Mouse (Mus musculus) embryonic fibroblast, embryonic 13.5 days (primary cell): Measurements from ENCODE around the gene Abhd17b.

Source experiments
- CTCF ChIP-seq: IDR thresholded peaks from 2 replicates; pipeline ENCODE4 v1.5.1; 2011; ENCODE audit warnings: mild to moderate bottlenecking, control low read depth, low read length, moderate library complexity, borderline replicate concordance; ENCODE audit not compliant: insufficient read depth
- POLR2A ChIP-seq: IDR thresholded peaks from 2 replicates; pipeline ENCODE4 v1.6.1; 2011; ENCODE audit warnings: low read depth, mild to moderate bottlenecking, control low read depth, low read length, moderate library complexity

GRCm38 (mm10) chr19:21605294-21605693 is 47.7 kb upstream of the Abhd17b start:
- TF ChIP-seq CTCF (no peak), POLR2A (no peak)
